Mouse (Mus musculus) cerebellum, adult 11-12 months (tissue): ENCODE measurements at regions not wholly inside any gene's neighbourhood (a gene's known extent, or its start where the extent isn't known, plus 50 kb on each side); places are given as distances from the start of the nearest gene placed in this dataset.

Experiments used
- DNase-seq: peaks from one replicate; pipeline ENCODE4 v3.0.0; 2022

GRCm38 (mm10) chr7:59711741-59712140 lies 293.1 kb downstream of the Snurf start:
- DNase-seq, result peak; percentile 31
